Mouse (Mus musculus) cerebellum, adult 11 months (tissue): ENCODE measurements at regions not wholly inside any gene's neighbourhood (a gene's known extent, or its start where the extent isn't known, plus 50 kb on each side); places are given as distances from the start of the nearest gene placed in this dataset.
"Not testable (repeated sequence)": the region's sequence is repeated elsewhere in the genome, so short reads cannot be mapped to it uniquely, and the experiment has no call there.

ENCODE experiments used
- DNase-seq: peaks from one replicate; pipeline ENCODE4 v3.0.0; 2022

GRCm38 (mm10) chr6:19135166-19135565, 269.0 kb downstream of the Ankrd7 start:
- DNase-seq, result not testable (repeated sequence)

DNA sequence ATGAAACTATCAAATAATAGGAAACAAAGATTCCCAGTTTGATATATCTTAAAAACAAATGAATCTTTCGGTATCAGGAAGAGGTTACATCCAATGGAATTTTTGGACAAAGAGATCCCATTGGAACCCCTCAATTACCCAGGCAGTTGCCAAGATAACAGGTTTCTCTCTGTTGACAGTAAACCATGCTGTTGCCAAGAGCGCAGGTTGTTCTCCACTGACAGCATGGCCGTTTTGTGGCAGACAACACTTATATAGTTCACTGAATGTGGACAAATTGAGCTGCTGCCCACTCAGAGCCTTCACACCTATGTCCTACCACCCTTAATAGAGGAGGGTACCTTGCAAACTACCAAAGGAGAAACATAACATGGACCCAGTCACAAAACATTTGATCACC, 297.4 kb downstream of the Ankrd7 start:
- peak; percentile 37 for DNase-seq

GRCm38 (mm10) chr6:19164181-19164580, 298.1 kb downstream of the Ankrd7 start:
- peak; percentile 40 for DNase-seq
